Mouse (Mus musculus) limb, embryonic 12.5 days (tissue): ENCODE data around the gene Rbfox3. TPM values are rescaled to one million over a fixed set of nuclear protein-coding genes. Genes with fewer than 3 reads are reported as not detected.

Experiments
- ATAC-seq: fragments of 200-750 bp; cut with Nextera tagmentation; 2 replicates; pipeline ENCODE4 v1.8.0; 2017; ENCODE audit warnings: low read depth, moderate TSS enrichment; ENCODE audit not compliant: insufficient number of reproducible peaks, insufficient read depth, low FRiP score, low TSS enrichment
- H3K27ac ChIP-seq: fragments of 300-500 bp; sonication (generic); 2 replicates; pipeline ENCODE4 v1.5.1; 2016; ENCODE audit warnings: mild to moderate bottlenecking, moderate library complexity
- H3K27me3 ChIP-seq: fragments of 300-500 bp; sonication (generic); 2 replicates; pipeline ENCODE4 v1.6.1; 2016; ENCODE audit warnings: mild to moderate bottlenecking, moderate library complexity
- H3K36me3 ChIP-seq: fragments of 300-500 bp; sonication (generic); 2 replicates; pipeline ENCODE4 v1.6.1; 2016; ENCODE audit warnings: mild to moderate bottlenecking, moderate library complexity
- H3K4me1 ChIP-seq: fragments of 300-500 bp; sonication (generic); replicated peaks from 2 replicates; pipeline ENCODE4 v1.6.1; 2016
- H3K4me2 ChIP-seq: fragments of 300-500 bp; sonication (generic); 2 replicates; pipeline ENCODE4 v1.6.1; 2016; ENCODE audit warnings: mild to moderate bottlenecking, moderate library complexity
- H3K4me3 ChIP-seq: fragments of 300-500 bp; sonication (generic); replicated peaks from 2 replicates; pipeline ENCODE4 v1.5.1; 2016; ENCODE audit warnings: mild to moderate bottlenecking
- H3K9ac ChIP-seq: fragments of 300-500 bp; sonication (generic); replicated peaks from 2 replicates; pipeline ENCODE4 v1.6.1; 2016; ENCODE audit warnings: mild to moderate bottlenecking, moderate library complexity
- H3K9me3 ChIP-seq: fragments of 300-500 bp; sonication (generic); 2 replicates; pipeline ENCODE4 v1.6.1; 2016; ENCODE audit warnings: mild to moderate bottlenecking, moderate library complexity
- WGBS: fragments of 180-500 bp; shearing (Covaris S2); methylation state at CpG from one replicate; pipeline ENCODE4 v1.1.7; 2016; 5-methylcytosine and 5-hydroxymethylcytosine counted together
- polyA plus RNA-seq: library from polyadenylated mRNA; unstranded; fragments of >200 nt; fragmentation: Nextera tagmentation; extraction: Ambion mirVana; gene quantifications from 2 replicates; pipeline ENCODE4 v1.2.1, GENCODE M21; 2016

The Rbfox3 gene
- polyA plus RNA-seq, 1 experiment from 2014 or later: 3.9 TPM

DNA sequence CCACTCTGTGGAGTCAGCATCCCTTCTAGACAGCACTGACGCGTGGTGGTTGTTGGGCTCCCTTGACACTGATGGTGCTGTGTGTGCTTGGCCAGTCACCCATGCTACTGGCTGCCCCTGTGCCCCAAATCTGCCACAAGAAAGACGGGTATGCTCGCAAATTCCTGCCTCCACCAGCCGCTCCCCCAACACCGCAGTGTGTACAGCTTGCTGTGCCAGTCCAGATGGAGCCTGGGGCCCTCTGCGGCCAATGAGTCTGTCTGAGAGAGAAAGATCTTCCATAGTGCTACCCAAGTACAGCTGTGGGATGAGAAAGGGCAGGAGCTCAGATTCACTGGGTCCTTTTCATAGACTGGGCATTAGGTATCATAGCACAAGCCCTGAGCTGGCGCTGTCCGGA, 309.9 kb downstream of the Rbfox3 start:
- Histone ChIP-seq H3K4me2 (no peak overlapping the region), H3K27ac (no peak overlapping the region), H3K4me1 (0 out of 2 replicates have a peak, but pooled peaks cover 4% of the 10 kb centered on the region), H3K27me3 (peaks cover 43% of the 10 kb centered on the region), H3K9ac (no peak overlapping the region), H3K4me3 (no peak overlapping the region), H3K36me3 (no peaks in the 10 kb centered on the region), H3K9me3 (no peaks in the 10 kb centered on the region)
- 57% methylated on average over 9 of the region's 9 CpGs for WGBS
- no peak for ATAC-seq

DNA sequence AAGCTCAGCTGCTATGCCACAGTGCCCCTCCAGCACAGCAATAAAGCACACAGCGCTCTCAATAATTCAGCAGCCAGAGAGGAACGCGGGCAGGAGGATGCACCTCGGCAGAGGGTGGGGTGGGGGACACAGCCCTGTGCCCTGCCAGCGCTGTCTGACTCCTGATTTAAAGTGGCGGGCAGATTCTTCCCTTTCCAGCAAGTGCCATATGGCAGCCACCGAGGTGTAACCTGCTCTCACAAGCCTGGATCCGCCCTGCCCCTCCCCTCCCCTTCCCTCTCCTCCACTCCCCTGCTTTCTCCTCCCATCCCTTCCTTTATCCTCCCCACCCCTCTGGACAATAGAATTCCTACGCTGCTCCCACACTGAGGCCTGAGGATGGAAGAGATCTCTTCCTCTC, 311.2 kb downstream of the Rbfox3 start:
- Histone ChIP-seq H3K4me1 (0 out of 2 replicates have a peak, but pooled peaks cover 4% of the 10 kb centered on the region), H3K27me3 (peaks cover 43% of the 10 kb centered on the region), H3K9me3 (no peaks in the 10 kb centered on the region), H3K9ac (no peak overlapping the region), H3K36me3 (no peaks in the 10 kb centered on the region), H3K4me2 (no peak overlapping the region), H3K4me3 (no peak overlapping the region), H3K27ac (no peak overlapping the region)
- no peak for ATAC-seq
- WGBS: 1% methylated on average over 7 of the region's 9 CpGs

DNA sequence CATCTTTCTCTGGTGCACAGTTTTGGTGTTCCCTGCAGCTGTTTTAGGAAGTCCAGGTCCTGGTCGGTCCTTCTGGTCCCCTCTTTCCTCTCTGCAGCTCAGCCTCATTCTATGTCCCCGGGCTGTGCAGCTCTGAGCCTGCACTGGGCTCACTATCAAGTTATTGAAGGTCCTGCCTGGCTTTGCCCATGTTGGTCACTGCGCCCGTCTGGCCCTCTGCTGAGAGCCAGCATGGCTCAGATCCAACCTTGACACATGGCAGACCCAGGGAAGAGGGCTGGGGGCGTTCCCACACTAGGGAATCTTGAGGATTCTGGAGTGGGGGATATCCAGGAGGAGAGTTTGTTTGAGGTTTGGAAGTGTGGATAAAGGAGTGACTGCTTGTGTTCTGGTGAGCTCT, 312.7 kb downstream of the Rbfox3 start:
- 0 out of 2 replicates have a peak, but pooled peaks cover 4% of the 10 kb centered on the region for H3K4me1 ChIP-seq
- no peak overlapping the region for H3K9ac ChIP-seq
- no peak overlapping the region for H3K4me3 ChIP-seq
- peaks cover 43% of the 10 kb centered on the region for H3K27me3 ChIP-seq
- H3K27ac ChIP-seq: no peak overlapping the region
- WGBS: 66% methylated on average over 5 of the region's 5 CpGs
- H3K36me3 ChIP-seq: no peaks in the 10 kb centered on the region
- no peaks in the 10 kb centered on the region for H3K9me3 ChIP-seq
- ATAC-seq: no peak
- no peak overlapping the region for H3K4me2 ChIP-seq

DNA sequence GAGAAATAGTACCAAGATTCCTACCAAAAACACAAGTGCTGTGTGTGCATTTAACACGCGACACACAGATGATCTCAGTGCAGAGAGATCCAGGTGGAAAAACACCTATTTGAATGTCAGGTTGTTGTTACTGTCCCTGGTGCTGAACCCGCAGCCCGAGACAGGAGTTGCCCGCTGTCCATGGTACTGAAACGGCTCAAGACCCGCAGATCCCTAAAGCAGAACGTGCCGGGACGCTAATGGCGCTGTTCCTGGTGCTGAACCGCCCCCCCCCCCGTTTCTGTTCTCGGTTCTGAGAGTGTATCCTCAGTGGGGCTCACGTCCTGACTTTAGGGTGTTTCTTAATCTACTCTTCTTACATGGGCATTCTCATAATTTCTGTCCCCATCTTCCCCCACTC, 326.6 kb downstream of the Rbfox3 start:
- 3% methylated on average over 14 of the region's 15 CpGs for WGBS

DNA sequence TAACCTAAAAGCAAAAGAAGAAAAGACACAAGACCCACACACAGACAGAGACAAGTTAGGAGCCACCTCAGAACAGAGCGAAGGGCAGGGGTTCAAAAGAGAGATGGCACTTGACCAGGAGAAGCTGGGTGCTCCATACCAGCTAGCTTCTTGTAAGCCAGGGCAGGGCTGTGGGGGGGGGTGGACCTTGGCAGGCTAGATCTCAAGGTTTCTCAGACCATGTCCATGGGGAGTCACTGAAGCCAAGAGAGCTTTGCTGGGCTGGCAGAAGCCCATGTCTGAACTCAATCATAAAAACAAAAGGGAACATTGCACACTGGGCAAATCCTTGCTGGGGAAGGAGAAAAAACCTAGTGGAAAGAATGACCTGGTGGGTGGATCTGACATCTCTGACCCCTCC, 327.4 kb downstream of the Rbfox3 start:
- Histone ChIP-seq H3K36me3 (no peaks in the 10 kb centered on the region), H3K9ac (no peak overlapping the region), H3K4me2 (no peak overlapping the region), H3K27me3 (peaks cover 4% of the 10 kb centered on the region; the same call in 1 of the 2 replicates), H3K27ac (no peak overlapping the region), H3K4me1 (no peaks in the 10 kb centered on the region), H3K4me3 (no peak overlapping the region), H3K9me3 (no peaks in the 10 kb centered on the region)
- ATAC-seq: no peak
- 100% methylated on average over 1 of the region's 1 CpGs for WGBS

More for the DNA sequence above, 326.6 kb downstream of the Rbfox3 start:
- H3K9me3 ChIP-seq: no peaks in the 10 kb centered on the region
- H3K9ac ChIP-seq: no peak overlapping the region
- H3K27me3 ChIP-seq: peaks cover 4% of the 10 kb centered on the region; the same call in 1 of the 2 replicates
- no peak overlapping the region for H3K27ac ChIP-seq
- no peak overlapping the region for H3K4me2 ChIP-seq
- no peaks in the 10 kb centered on the region for H3K36me3 ChIP-seq
- ATAC-seq: no peak
- no peak overlapping the region for H3K4me3 ChIP-seq
- no peaks in the 10 kb centered on the region for H3K4me1 ChIP-seq

DNA sequence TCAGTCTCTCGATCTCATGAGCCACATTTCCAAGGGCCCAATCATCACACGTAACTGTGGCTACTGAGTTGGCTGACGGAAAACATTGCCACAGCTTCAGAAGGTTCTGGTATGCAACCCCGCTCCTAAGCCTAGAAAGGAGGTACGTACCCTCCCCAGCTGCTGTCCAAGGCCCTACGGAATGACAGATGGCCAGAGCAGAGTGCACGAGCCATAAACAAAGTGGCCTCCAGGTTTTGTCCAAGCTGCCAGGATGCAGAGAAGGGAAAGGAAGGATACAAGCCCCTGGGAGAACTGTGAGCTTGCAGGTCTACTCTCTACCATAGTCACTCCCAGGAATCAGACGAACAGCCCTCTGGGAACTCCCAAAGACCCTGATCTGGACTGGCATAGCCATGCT, 327.8 kb downstream of the Rbfox3 start:
- no peaks in the 10 kb centered on the region for H3K36me3 ChIP-seq
- H3K4me1 ChIP-seq: no peaks in the 10 kb centered on the region
- H3K9me3 ChIP-seq: no peaks in the 10 kb centered on the region
- H3K4me2 ChIP-seq: no peak overlapping the region
- no peak for ATAC-seq
- 85% methylated on average over 8 of the region's 8 CpGs for WGBS
- H3K4me3 ChIP-seq: no peak overlapping the region
- H3K9ac ChIP-seq: no peak overlapping the region
- no peak overlapping the region for H3K27ac ChIP-seq
- H3K27me3 ChIP-seq: peaks cover 4% of the 10 kb centered on the region; the same call in 1 of the 2 replicates

DNA sequence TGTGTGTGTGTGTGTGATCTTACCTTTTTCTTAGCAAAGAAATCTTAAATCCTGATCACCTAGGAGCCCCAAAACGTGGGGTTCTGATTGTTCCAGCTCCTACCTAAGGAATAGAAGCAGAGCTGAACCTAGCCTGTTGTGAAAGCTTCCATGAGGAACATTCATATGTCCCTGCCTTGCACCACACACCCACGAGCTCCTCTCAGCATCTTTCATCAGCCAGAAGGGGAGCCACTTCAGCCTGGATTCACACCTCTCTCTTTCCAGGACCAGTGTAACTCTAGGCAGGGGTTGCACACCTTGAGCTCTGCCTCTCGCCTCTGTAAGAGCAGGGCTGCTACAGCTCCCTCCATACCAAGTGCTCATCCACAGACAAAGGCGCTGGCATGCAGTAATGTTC, 330.4 kb downstream of the Rbfox3 start:
- H3K36me3 ChIP-seq: no peaks in the 10 kb centered on the region
- no peak overlapping the region for H3K27ac ChIP-seq
- peaks cover 25% of the 10 kb centered on the region for H3K27me3 ChIP-seq
- no peak overlapping the region for H3K9ac ChIP-seq
- 47% methylated on average over 4 of the region's 4 CpGs for WGBS
- H3K4me2 ChIP-seq: no peak overlapping the region
- ATAC-seq: no peak
- no peak overlapping the region for H3K4me3 ChIP-seq
- H3K4me1 ChIP-seq: no peaks in the 10 kb centered on the region
- H3K9me3 ChIP-seq: no peaks in the 10 kb centered on the region

DNA sequence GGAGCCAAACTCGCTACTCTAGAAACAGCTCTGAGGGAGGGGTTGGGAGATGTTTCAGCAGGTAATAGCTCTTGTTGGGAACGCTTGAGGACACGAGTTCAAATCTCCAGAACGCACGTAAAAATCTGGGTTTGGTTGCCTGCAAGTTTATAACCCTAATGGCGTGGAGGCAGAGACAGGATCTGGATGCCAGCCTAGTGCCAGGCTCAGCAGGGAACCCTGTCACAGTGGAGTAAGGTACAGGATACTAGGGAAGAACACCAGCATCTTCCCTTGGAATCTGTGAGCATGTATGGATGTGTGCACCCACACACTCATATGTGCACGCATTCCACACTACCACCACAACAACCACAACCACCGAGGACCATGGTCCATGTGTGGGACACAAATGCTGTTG, 331.8 kb downstream of the Rbfox3 start:
- no peaks in the 10 kb centered on the region for H3K36me3 ChIP-seq
- H3K27ac ChIP-seq: no peak overlapping the region
- 80% methylated on average over 8 of the region's 8 CpGs for WGBS
- H3K9ac ChIP-seq: no peak overlapping the region
- H3K9me3 ChIP-seq: no peaks in the 10 kb centered on the region
- no peak overlapping the region for H3K4me3 ChIP-seq
- ATAC-seq: no peak
- peaks cover 38% of the 10 kb centered on the region for H3K27me3 ChIP-seq
- no peaks in the 10 kb centered on the region for H3K4me1 ChIP-seq
- no peak overlapping the region for H3K4me2 ChIP-seq

DNA sequence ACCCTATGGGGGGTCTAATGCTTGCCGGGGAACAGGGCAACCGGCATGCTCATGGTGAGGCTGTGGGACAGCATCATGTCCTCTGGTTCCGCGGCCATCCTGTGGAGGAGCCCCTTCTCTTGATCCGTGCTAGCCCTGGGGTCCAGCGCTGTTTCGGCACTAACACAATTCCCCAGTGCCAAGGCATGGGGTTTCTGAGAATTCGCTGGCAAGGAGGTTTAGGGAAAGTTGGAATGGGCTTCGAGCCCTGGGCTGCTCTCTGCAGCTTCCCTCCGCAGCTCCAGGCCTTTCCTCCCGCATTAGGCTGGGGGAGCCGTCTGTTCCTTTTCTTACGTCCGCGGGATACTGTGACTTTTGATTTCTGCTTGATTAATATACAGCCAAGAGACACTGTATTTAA, 334.1 kb downstream of the Rbfox3 start:
- ATAC-seq: no peak
- Histone ChIP-seq H3K4me2 (no peak overlapping the region), H3K9ac (no peak overlapping the region), H3K4me1 (no peaks in the 10 kb centered on the region), H3K36me3 (no peaks in the 10 kb centered on the region), H3K9me3 (no peaks in the 10 kb centered on the region), H3K27ac (no peak overlapping the region), H3K27me3 (peaks cover 61% of the 10 kb centered on the region), H3K4me3 (no peak overlapping the region)
- WGBS: 59% methylated on average over 15 of the region's 15 CpGs

DNA sequence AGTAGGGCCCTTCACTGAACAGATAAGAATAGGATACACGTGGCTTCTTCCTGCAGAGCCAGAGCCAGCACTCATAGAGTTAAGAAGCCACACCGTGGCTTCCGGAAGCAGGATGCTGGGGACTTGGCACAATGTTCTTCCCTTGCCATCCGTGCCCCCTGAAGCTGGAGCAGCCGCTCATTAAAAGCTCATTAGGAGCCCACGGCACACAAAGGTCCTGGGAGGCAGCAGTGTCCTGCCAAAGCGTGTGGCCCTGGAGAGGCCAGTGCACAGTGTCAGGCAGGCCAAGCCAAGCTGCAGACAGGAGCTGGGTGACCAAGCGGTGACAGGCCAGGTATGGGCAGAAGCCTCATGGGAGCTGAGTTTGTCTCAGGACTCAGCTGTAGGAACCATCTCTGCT, 334.8 kb downstream of the Rbfox3 start:
- peaks cover 68% of the 10 kb centered on the region for H3K27me3 ChIP-seq
- no peak overlapping the region for H3K27ac ChIP-seq
- H3K9me3 ChIP-seq: no peaks in the 10 kb centered on the region
- H3K9ac ChIP-seq: no peak overlapping the region
- ATAC-seq: no peak
- H3K36me3 ChIP-seq: no peaks in the 10 kb centered on the region
- no peaks in the 10 kb centered on the region for H3K4me1 ChIP-seq
- 63% methylated on average over 8 of the region's 8 CpGs for WGBS
- H3K4me2 ChIP-seq: no peak overlapping the region
- H3K4me3 ChIP-seq: no peak overlapping the region

DNA sequence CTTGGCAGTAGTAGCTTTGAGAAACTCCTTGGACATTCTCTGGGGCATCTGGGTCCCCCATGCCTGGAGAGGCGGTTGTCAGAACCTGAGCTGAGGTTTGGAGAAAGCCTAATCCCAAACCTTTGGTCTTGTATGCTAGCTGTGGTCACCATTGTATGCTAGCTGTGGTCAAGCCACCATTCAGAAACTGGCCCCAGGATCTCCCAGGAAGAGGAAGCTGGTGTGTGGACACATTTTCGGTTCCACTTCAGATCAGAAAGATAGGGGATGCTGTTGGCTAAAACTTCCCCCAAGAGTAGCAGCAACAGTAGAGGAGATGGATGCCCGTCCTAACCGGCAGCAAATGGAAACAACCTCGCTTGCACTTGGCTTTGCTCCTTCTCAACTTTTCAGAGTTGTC, 337.0 kb downstream of the Rbfox3 start:
- peaks cover 10% of the 10 kb centered on the region for H3K4me1 ChIP-seq
- H3K27ac ChIP-seq: no peak overlapping the region
- no peak overlapping the region for H3K9ac ChIP-seq
- no peak overlapping the region for H3K4me2 ChIP-seq
- H3K4me3 ChIP-seq: no peak overlapping the region
- H3K27me3 ChIP-seq: peaks cover 86% of the 10 kb centered on the region
- WGBS: 76% methylated on average over 5 of the region's 5 CpGs
- no peak for ATAC-seq
- no peaks in the 10 kb centered on the region for H3K36me3 ChIP-seq
- no peaks in the 10 kb centered on the region for H3K9me3 ChIP-seq

DNA sequence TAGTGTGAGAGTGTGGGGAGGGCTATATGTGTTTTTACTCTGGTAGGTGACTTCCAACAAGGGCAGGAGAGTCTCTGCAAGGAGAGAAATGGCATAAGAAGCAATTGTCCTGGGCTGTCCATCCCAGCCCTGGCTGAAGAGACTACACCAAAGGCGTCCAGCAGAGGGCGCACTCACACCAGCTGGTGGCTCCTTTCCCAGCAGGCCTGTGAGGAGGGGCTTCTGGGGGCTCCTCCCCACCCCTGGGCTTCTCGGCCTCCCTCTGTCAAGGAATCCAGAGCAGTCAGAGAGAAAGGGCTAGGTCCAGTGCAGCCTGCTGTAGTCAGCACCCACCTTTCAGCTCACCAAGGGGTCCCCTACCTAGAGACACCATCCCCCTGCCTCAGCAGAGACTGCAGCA, 337.8 kb downstream of the Rbfox3 start:
- no peak for ATAC-seq

More for the DNA sequence above, 337.8 kb downstream of the Rbfox3 start:
- no peak overlapping the region for H3K4me3 ChIP-seq
- 0% methylated on average over 3 of the region's 3 CpGs for WGBS
- H3K27me3 ChIP-seq: peaks cover 94% of the 10 kb centered on the region
- H3K36me3 ChIP-seq: no peaks in the 10 kb centered on the region
- H3K9me3 ChIP-seq: no peaks in the 10 kb centered on the region
- peaks cover 13% of the 10 kb centered on the region for H3K4me1 ChIP-seq
- H3K9ac ChIP-seq: no peak overlapping the region
- no peak overlapping the region for H3K27ac ChIP-seq
- no peak overlapping the region for H3K4me2 ChIP-seq
